Mouse (Mus musculus) thymus, adult 2 months (tissue): Measurements from ENCODE around the gene Mrpl57.

Experiments used
- CTCF ChIP-seq: fragments of 200-500 bp; IDR thresholded peaks from 2 replicates; pipeline ENCODE4 v1.5.1; 2012; ENCODE audit warnings: mild to moderate bottlenecking, control low read depth, low read length, moderate library complexity, borderline replicate concordance; ENCODE audit not compliant: control insufficient read depth, poor library complexity, insufficient read depth; ENCODE audit errors: extremely low read depth
- POLR2A ChIP-seq: fragments of 200-500 bp; IDR thresholded peaks from 2 replicates; pipeline ENCODE4 v1.6.1; 2012; ENCODE audit warnings: mild to moderate bottlenecking, low read length, control low read depth, moderate library complexity; ENCODE audit not compliant: control insufficient read depth, poor library complexity, insufficient read depth; ENCODE audit errors: extremely low read depth

DNA sequence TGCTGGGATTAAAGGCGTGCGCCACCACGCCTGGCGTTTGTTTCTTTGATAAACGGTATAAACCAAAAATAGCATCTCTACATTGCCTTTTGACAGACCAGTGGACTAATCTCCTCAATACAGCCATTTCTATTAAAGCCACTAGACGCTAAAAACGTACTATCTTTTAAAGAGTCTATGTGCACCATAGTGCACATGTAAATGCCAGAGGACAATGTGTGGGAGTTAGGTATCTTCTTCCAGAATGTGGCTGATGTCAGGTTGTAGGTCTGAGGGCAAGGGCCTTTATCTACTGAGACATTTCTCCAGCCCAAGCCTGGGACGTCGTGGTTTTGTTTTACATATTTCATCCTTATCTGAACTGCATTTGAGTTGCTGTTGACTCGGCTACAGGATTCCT, 9.1 kb downstream of the Mrpl57 start:
- TF ChIP-seq POLR2A (no peak), CTCF (no peak)
